Comparison of ENCODE assay signal across 12 mouse cellular contexts in genomic region chr11:69386758-69387157, GRCm38 (mm10).
"Had no signal": no experiment of that assay in that cellular context is flagged by ENCODE, and none has a peak within 500 bp of the region (broad histone marks: within the 10 kb centered on the region; RNA-seq: fewer than 3 reads in every experiment).

No protein-coding gene starts in this region.

- ATAC-seq: liver, embryonic 12.5 days; midbrain, embryonic 13.5 days had no signal

- H3K36me3 ChIP-seq: hindbrain, embryonic 15.5 days; liver, embryonic 12.5 days; neural tube, embryonic 12.5 days had no signal

- H3K4me1 ChIP-seq: neural tube, embryonic 12.5 days had no signal

- H3K27me3 ChIP-seq: hindbrain, embryonic 15.5 days; kidney, embryonic 15.5 days; limb, embryonic 15.5 days; liver, embryonic 12.5 days; midbrain, embryonic 13.5 days; neural tube, embryonic 12.5 days had no signal

- DNase-seq: kidney, adult 2 months; kidney, postnatal 25 days; lung, adult 18-20 months; lung, postnatal 14 days; right cerebral cortex, postnatal 14 days; thymus, postnatal 4 days had no signal

- H3K9me3 ChIP-seq: hindbrain, embryonic 15.5 days; kidney, embryonic 15.5 days; limb, embryonic 15.5 days; liver, embryonic 12.5 days; midbrain, embryonic 13.5 days; neural tube, embryonic 12.5 days had no signal

- H3K9ac ChIP-seq: hindbrain, embryonic 15.5 days; kidney, embryonic 15.5 days; limb, embryonic 15.5 days; liver, embryonic 12.5 days; midbrain, embryonic 13.5 days; neural tube, embryonic 12.5 days had no signal

- H3K4me3 ChIP-seq: hindbrain, embryonic 15.5 days; kidney, embryonic 15.5 days; limb, embryonic 15.5 days; liver, embryonic 12.5 days; midbrain, embryonic 13.5 days; neural tube, embryonic 12.5 days had no signal

- H3K27ac ChIP-seq: hindbrain, embryonic 15.5 days; kidney, embryonic 15.5 days; limb, embryonic 15.5 days; liver, embryonic 12.5 days; midbrain, embryonic 13.5 days; neural tube, embryonic 12.5 days had no signal

- H3K4me2 ChIP-seq: hindbrain, embryonic 15.5 days; kidney, embryonic 15.5 days; limb, embryonic 15.5 days; liver, embryonic 12.5 days; midbrain, embryonic 13.5 days; neural tube, embryonic 12.5 days had no signal
